7 mouse cellular contexts compared by ENCODE assay signal in the genomic region with DNA sequence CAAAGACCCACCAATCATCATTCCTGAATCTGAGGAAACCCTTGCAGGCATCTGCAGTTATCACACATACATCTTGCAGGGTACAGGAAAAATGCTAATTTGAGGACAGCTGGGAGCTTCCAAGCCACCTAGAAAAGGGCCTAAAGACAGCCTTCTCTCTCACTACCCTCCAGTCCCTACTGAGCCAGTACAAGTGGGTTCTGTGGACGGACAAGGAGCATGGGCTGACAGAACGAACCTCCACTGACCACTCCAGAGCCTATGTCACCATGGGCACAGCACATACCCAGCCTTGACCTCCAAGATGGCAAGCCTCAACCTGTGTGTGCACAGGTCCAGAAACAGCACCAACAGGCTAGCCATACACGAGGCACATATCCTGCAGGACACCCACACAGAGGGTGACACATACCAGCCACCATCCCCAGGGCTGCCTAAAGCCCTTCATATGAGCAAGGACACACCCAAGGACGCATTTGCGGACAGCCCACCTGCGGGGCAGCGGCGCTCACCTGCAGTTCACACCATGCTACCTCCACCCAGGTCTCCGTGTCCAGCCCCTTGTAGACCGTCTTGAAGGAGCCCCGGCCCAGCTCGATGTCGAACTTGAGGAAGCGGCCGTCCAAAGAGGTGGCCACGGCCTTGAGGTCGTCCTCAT. TPM values are rescaled to one million over a fixed set of nuclear protein-coding genes. Genes with fewer than 3 reads are reported as not detected.
DNase-seq lines count a peak whose midpoint lies in the region; ATAC-seq and TF ChIP-seq lines count a peak whose summit lies in the region.

No protein-coding gene starts in this region.

- peak overlapping the region; percentile 91 for H3K9ac ChIP-seq in forebrain, embryonic 12.5 days

- WGBS in forebrain, embryonic 12.5 days = 20% methylated on average over 17 of the region's 17 CpGs
- 21% methylated on average over 17 of the region's 17 CpGs for WGBS in limb, embryonic 10.5 days
- WGBS in olfactory bulb, adult 2 months = 14% methylated on average over 17 of the region's 17 CpGs

- peaks cover 4% of the 10 kb centered on the region; the same call in 1 of the 2 replicates for H3K36me3 ChIP-seq in forebrain, embryonic 12.5 days (replicated peaks)
- no peaks in the 10 kb centered on the region for H3K36me3 ChIP-seq in limb, embryonic 10.5 days

- no peaks in the 10 kb centered on the region for H3K9me3 ChIP-seq in forebrain, embryonic 12.5 days
- H3K9me3 ChIP-seq in limb, embryonic 10.5 days (replicated peaks) = no peaks in the 10 kb centered on the region

- peaks cover 26% of the 10 kb centered on the region for H3K27me3 ChIP-seq in forebrain, embryonic 12.5 days
- peaks cover 85% of the 10 kb centered on the region for H3K27me3 ChIP-seq in limb, embryonic 10.5 days (ENCODE audit: low read depth, poor library complexity, severe bottlenecking)

- TF ChIP-seq CTCF in layer of hippocampus, adult 2 months (conservative IDR thresholded peaks at IDR 0.05) = no peak
- no peak for TF ChIP-seq CTCF in olfactory bulb, adult 2 months (IDR thresholded peaks at IDR 0.05; ENCODE audit: insufficient read depth, low read depth, low read length)

- H3K4me1 ChIP-seq in forebrain, embryonic 12.5 days = peaks cover 42% of the 10 kb centered on the region
- peaks cover 25% of the 10 kb centered on the region for H3K4me1 ChIP-seq in limb, embryonic 10.5 days
- peaks cover 41% of the 10 kb centered on the region for H3K4me1 ChIP-seq in olfactory bulb, adult 2 months (ENCODE audit: control insufficient read depth, insufficient read depth, low read length)

- no peak for DNase-seq in layer of hippocampus, adult 2 months (ENCODE audit: low spot score in 2 of 2)
- no peak for DNase-seq in layer of hippocampus, adult 9-11 months
- peak; percentile 53 for DNase-seq in limb, embryonic 10.5 days (ENCODE audit: low spot score)
- DNase-seq in ovary, postnatal 14 days (ENCODE audit: low spot score) = no peak
- DNase-seq in right cerebral cortex, postnatal 14 days = no peak

- H3K27ac ChIP-seq in layer of hippocampus, adult 2 months = peak overlapping the region; percentile 96
- H3K27ac ChIP-seq in forebrain, embryonic 12.5 days = peak overlapping the region; percentile 86; the same call in 1 of the 2 replicates
- no peak overlapping the region for H3K27ac ChIP-seq in limb, embryonic 10.5 days
- peak overlapping the region; percentile 61 for H3K27ac ChIP-seq in olfactory bulb, adult 2 months (ENCODE audit: insufficient read depth, low read depth, low read length)

- ATAC-seq in forebrain, embryonic 12.5 days (ENCODE audit: low FRiP score) = 0 out of 2 replicates have a peak, but pooled peaks have one; percentile 2

- peak overlapping the region; percentile 95 for H3K4me2 ChIP-seq in forebrain, embryonic 12.5 days

- peak overlapping the region; percentile 92 for H3K4me3 ChIP-seq in layer of hippocampus, adult 2 months
- peak overlapping the region; percentile 86 for H3K4me3 ChIP-seq in forebrain, embryonic 12.5 days (replicated peaks)
- H3K4me3 ChIP-seq in limb, embryonic 10.5 days = peak overlapping the region; percentile 68
- H3K4me3 ChIP-seq in olfactory bulb, adult 2 months (ENCODE audit: insufficient read depth, low read depth, low read length) = peak overlapping the region; percentile 99

- no peak for TF ChIP-seq POLR2A in olfactory bulb, adult 2 months (IDR thresholded peaks at IDR 0.05; ENCODE audit: insufficient read depth, low read depth, low read length)

RNA-seq across cellular contexts. Expression of a gene that starts 1.6 kb away (rescaled TPM):
- 100 to 1,000 TPM in 1 of 2 experiments, 10 to 100 TPM in 1; 99.2 to 101 TPM for total RNA-seq in layer of hippocampus, adult 2 months (2021)
- polyA plus RNA-seq in forebrain, embryonic 12.5 days (2016; fragmentation: Nextera tagmentation; extraction: Ambion mirVana) = 11.4 and 13.7 TPM in 2 replicates
- 1.1 and 1.3 TPM in 2 replicates for polyA plus RNA-seq in limb, embryonic 10.5 days (2016; fragmentation: Nextera tagmentation; extraction: Ambion mirVana)
- not detected in 2 replicates for polyA plus RNA-seq in olfactory bulb, adult 2 months (2012; ENCODE audit: insufficient read depth, insufficient read length, low replicate concordance, missing spikeins)

RNA-seq across cellular contexts. Expression of a gene that starts 41.1 kb away (rescaled TPM):
- 10 to 100 TPM; 17.9 to 20.3 TPM for total RNA-seq in layer of hippocampus, adult 2 months (2021)
- polyA plus RNA-seq in forebrain, embryonic 12.5 days (2016; fragmentation: Nextera tagmentation; extraction: Ambion mirVana) = 14.3 and 16.9 TPM in 2 replicates
- polyA plus RNA-seq in limb, embryonic 10.5 days (2016; fragmentation: Nextera tagmentation; extraction: Ambion mirVana) = 22.2 and 23.3 TPM in 2 replicates
- not detected in 2 replicates for polyA plus RNA-seq in olfactory bulb, adult 2 months (2012; ENCODE audit: insufficient read depth, insufficient read length, low replicate concordance, missing spikeins)

Comparison
In these comparisons a context has a peak if more than half of its experiments do, and no peak if none do; other contexts are left out.
1. RNA of a gene that starts 41.1 kb away (polyA plus RNA-seq): 22.2 to 23.3 TPM in limb, embryonic 10.5 days and 14.3 to 16.9 TPM in forebrain, embryonic 12.5 days; not detected in olfactory bulb, adult 2 months; every median in the first group is over 10 times any median in the second.
2. Peak in every context shown above with its lines, with median percentiles within 50 percentile points of each other: H3K4me3 ChIP-seq.